Mouse (Mus musculus) limb, embryonic 11.5 days (tissue): ENCODE measurements around the gene Stk32c. TPM values are rescaled to one million over a fixed set of nuclear protein-coding genes. Genes with fewer than 3 reads are reported as not detected.

ENCODE experiments used
- ATAC-seq: fragments of 200-750 bp; cut with Nextera tagmentation; 2 replicates; pipeline ENCODE4 v1.8.0; 2017; ENCODE audit warnings: low read depth; ENCODE audit not compliant: insufficient number of reproducible peaks, low FRiP score, low TSS enrichment
- DNase-seq: peaks from one replicate; pipeline ENCODE4 v3.0.0-alpha.2; 2015; ENCODE audit warnings: low spot score
- H3K27ac ChIP-seq: fragments of 300-500 bp; sonication (generic); replicated peaks from 2 replicates; pipeline ENCODE4 v1.5.1; 2014; ENCODE audit warnings: low read depth, mild to moderate bottlenecking, low read length
- H3K27me3 ChIP-seq: fragments of 300-500 bp; sonication (generic); 2 replicates; pipeline ENCODE4 v1.6.1; 2014; ENCODE audit warnings: mild to moderate bottlenecking, low read length, mixed read lengths; ENCODE audit not compliant: control insufficient read depth, insufficient read depth
- H3K36me3 ChIP-seq: fragments of 300-500 bp; sonication (generic); 2 replicates; pipeline ENCODE4 v1.6.1; 2014; ENCODE audit warnings: mild to moderate bottlenecking, low read length, moderate library complexity, mixed read lengths; ENCODE audit not compliant: control insufficient read depth, insufficient read depth
- H3K4me1 ChIP-seq: fragments of 300-500 bp; sonication (generic); 2 replicates; pipeline ENCODE4 v1.6.1; 2014; ENCODE audit warnings: low read length, mixed read lengths; ENCODE audit not compliant: control insufficient read depth, insufficient read depth
- H3K4me2 ChIP-seq: fragments of 300-500 bp; sonication (generic); 2 replicates; pipeline ENCODE4 v1.6.1; 2014; ENCODE audit warnings: low read depth, mild to moderate bottlenecking, moderate library complexity; ENCODE audit not compliant: severe bottlenecking
- H3K4me3 ChIP-seq: fragments of 300-500 bp; sonication (generic); 2 replicates; pipeline ENCODE4 v1.5.1; 2014; ENCODE audit warnings: low read depth, low read length
- H3K9ac ChIP-seq: fragments of 300-500 bp; sonication (generic); 2 replicates; pipeline ENCODE4 v1.6.1; 2014; ENCODE audit warnings: mild to moderate bottlenecking, low read length
- H3K9me3 ChIP-seq: fragments of 300-500 bp; sonication (generic); 2 replicates; pipeline ENCODE4 v1.6.1; 2016; ENCODE audit warnings: low read length; ENCODE audit not compliant: control insufficient read depth
- WGBS: fragments of 180-500 bp; shearing (Covaris S2); extraction: QIAGEN DNeasy Blood & Tissue Kit; methylation state at CpG from one replicate; pipeline ENCODE4 v1.1.7; 2014; 5-methylcytosine and 5-hydroxymethylcytosine counted together
- polyA plus RNA-seq: library from polyadenylated mRNA; unstranded; fragments of >200 nt; fragmentation: Nextera tagmentation; extraction: Ambion mirVana; gene quantifications from 2 replicates; pipeline ENCODE4 v1.2.1, GENCODE M21; 2014

The Stk32c gene
- polyA plus RNA-seq, 1 experiment from 2014 or later = 0.17 TPM

DNA sequence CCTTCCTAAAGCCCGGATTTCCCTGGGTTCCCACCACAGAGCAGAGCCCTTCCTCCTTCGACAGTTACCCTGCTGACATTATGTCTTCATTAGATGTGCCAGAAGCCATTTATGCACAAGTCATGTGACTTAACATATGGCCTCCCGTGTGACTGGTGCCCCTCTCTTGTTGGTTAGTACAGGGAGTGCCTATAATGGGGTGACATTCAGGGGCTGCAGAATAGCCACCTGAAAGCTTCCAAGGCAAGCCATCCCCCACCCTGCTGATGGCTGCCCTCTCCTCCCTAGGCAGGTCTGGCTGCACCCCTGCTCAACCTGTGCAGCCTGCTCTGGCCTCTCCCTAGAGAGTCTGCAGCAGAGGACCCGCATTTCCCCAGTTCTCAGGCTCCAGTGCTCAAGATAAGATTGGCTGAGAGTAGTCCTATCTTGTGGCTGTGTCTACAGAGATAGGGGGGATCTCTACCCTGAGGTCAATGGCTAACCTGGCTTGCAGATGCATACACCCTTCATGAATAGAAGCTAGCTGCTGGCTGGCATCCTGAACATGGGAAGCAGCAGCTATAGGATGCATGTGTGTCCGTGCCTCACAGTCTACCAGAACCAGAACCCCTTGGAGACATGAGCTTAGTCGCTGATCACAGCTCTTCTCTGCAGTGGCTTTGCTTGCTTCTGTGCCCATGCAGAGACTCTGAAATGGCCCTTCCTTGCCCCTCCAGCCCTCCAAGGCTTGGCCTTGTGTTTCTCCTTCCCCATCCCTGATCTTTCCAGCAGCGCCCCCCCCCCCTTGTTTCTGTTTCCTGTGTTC lies 36.5 kb upstream of the Stk32c start:
- Histone ChIP-seq H3K27me3 (peaks cover 14% of the 10 kb centered on the region), H3K36me3 (no peaks in the 10 kb centered on the region), H3K4me2 (peak overlapping the region; percentile 97), H3K4me1 (peaks cover 21% of the 10 kb centered on the region), H3K27ac (no peak overlapping the region), H3K4me3 (no peak overlapping the region), H3K9me3 (no peaks in the 10 kb centered on the region), H3K9ac (no peak overlapping the region)
- WGBS = 41% methylated on average over 7 of the region's 7 CpGs
- DNase-seq = peak; percentile 35
- no peak for ATAC-seq

DNA sequence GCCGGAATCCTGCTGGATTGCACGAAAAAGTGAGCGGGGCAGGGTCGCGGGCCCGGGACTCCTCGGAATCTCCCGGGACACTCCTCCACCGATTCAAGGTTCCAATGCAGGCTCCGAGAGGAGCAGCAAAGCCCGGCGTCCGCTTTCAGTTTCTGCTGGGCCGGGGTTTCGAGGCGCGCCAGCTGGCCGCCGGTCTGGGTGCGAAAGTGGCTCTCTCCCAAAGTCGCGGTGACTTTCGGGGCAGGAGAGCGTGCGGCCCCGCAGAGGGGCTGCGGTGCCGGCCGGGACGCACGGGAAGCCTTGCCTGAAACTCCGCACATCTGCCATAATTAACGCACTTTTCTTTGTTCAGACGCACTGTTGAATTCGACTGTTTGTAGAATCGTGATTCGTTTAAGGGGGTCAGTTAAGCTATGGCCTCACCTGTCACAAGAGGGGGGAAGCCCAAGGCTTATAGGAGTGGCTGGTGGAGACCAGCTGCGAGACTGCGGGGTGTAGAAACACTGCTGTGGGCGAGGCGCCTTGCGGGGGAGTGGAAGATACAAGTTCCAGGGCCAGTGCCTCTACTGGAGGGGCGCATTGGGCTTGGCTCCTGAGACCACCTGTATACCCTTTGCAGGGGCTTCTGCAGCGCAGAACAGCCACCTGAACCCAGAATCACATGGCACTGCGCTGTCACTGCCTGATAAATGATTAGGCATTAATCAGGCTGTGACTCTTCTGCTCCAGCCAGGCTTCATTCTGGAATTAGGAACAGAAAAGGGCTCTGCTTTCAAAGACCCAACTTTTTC lies 35.7 kb upstream of the Stk32c start:
- H3K4me2 ChIP-seq = peak overlapping the region; percentile 97
- peak overlapping the region; percentile 82 for H3K9ac ChIP-seq
- H3K27ac ChIP-seq = no peak overlapping the region; the same call in 1 of the 2 replicates
- no peaks in the 10 kb centered on the region for H3K36me3 ChIP-seq
- ATAC-seq = no peak; the same call in 1 of the 2 replicates
- H3K27me3 ChIP-seq = peaks cover 14% of the 10 kb centered on the region
- H3K9me3 ChIP-seq = no peaks in the 10 kb centered on the region
- WGBS = 2% methylated on average over 45 of the region's 45 CpGs
- peak; percentile 52 for DNase-seq
- H3K4me3 ChIP-seq = peak overlapping the region; percentile 52
- H3K4me1 ChIP-seq = peaks cover 21% of the 10 kb centered on the region

DNA sequence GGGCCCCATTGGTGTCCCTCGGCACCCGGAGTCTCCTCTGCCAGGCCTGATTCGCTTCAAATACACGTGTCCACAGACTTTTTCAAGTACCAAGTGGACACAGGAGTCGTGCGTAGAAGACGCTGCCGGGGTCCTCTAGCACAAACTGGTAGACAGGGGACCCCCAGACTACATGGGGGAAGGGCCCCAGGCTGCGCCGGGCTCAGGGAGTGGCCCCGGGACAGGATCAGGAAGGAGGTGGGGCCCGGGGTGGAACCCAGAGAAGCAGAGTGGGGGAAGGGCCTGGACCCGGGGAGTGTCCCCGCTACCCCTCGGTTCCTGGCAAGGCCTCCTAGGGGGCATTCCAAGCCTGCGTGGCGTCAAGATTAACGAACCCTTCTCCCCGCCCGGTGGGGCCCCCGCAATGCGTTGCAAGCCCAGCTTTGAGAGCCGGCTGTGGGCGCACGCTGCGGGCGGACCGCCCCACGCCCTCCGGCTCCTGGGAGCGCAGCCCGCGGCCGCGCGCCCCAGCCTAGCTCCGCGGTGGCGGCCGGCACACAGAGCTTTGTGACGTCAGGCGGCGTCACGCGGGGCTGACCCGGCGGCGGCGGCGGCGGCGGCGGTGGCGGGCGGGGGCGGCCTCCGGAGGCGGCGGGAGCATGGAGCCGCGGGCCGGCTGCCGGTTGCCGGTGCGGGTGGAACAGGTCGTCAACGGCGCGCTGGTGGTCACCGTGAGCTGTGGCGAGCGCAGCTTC lies 34.9 kb upstream of the Stk32c start, which contains the start of gene Pwwp2b:
Pwwp2b (plus strand) TSS at position 602 of the 734 bp plus-strand sequence.
- Histone ChIP-seq H3K9ac (peak within 1 kb of the TSS; percentile 82), H3K4me3 (peak within 1 kb of the TSS; percentile 52), H3K27ac (peak within 1 kb of the TSS; percentile 47; the same call in 1 of the 2 replicates), H3K36me3 (no peaks in the 10 kb centered on the region), H3K27me3 (peaks cover 14% of the 10 kb centered on the region), H3K4me1 (peaks cover 21% of the 10 kb centered on the region), H3K9me3 (no peaks in the 10 kb centered on the region), H3K4me2 (peak within 1 kb of the TSS; percentile 97)
- WGBS = under 1% methylated on average over 41 of the region's 72 CpGs
- peak; percentile 81 for DNase-seq
- ATAC-seq = peak; percentile 81

DNA sequence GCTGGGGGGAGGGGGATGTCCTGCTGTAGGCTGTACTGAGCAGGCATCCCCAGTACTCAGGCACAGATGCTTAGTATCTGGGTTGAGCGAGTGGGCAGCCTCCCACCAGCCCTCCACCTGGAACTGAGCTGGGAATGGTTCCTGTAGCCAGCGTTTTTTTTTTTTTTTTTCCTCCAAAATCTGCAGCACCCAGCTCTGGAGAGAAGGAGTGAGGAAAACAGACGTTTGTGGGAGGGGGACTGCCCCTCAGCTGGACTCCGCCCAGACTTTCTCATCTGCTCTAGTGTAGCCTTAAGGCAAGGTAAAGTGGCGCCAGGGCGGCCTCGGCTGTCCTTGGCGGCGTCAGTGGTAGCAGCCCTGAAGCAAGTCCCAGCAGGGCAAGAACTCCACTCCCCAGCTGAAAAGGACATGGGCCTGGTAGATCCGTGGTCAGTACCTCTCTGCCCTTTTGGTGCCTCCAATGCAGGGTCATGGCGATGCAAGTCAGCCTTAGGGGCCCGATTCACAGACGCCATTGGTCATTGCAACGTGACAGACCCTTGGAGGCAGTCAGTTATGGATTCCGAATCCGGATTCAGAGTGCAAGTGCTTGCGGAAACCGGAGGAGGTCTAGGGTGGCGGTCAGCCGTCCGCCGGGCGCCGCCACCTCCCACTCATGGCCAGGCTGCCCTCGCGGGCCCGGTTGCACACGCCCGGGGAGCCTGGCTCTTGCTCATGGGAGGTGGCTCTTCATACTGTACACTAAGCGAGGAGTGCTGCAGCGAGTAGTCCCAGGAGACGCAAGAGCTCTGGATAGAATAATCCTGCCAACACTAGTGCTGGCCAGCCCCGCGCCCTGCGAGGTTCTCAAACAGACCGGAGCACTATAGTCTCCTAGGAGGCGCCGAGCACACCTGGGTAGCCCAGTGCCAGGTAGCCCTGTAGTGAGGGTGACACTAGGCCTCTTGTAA lies 34.1 kb upstream of the Stk32c start:
- H3K4me2 ChIP-seq = peak overlapping the region; percentile 97
- 2% methylated on average over 38 of the region's 38 CpGs for WGBS
- ATAC-seq (peak; percentile 17), DNase-seq (peak; percentile 70)
- peak overlapping the region; percentile 82 for H3K9ac ChIP-seq
- H3K27me3 ChIP-seq = peaks cover 14% of the 10 kb centered on the region
- no peak overlapping the region for H3K27ac ChIP-seq
- peak overlapping the region; percentile 52 for H3K4me3 ChIP-seq
- no peaks in the 10 kb centered on the region for H3K36me3 ChIP-seq
- peaks cover 21% of the 10 kb centered on the region for H3K4me1 ChIP-seq
- no peaks in the 10 kb centered on the region for H3K9me3 ChIP-seq

DNA sequence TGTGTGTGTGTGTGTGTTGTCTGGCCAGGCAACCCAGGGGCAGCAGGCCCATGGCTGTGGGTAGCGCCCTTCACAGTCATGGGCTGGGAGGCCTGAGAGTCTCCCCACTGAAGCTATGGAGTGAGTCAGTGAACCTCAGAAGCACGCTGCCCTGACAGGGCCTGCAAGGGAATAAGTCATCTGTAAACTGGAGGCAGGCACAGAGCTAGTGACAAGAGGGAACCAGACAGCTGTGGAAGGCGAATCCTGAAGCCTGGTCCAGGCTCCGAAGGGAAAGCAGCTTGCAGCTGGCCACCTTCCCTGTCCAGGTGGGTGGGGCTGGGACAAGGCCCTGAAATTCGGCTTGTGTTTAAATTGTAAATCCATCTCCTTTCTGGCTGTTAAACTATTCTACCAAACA lies 33.0 kb upstream of the Stk32c start:
- H3K4me3 ChIP-seq = no peak overlapping the region
- H3K27ac ChIP-seq = no peak overlapping the region
- peaks cover 14% of the 10 kb centered on the region for H3K27me3 ChIP-seq
- H3K4me2 ChIP-seq = no peak overlapping the region
- WGBS = 65% methylated on average over 5 of the region's 5 CpGs
- DNase-seq (no peak), ATAC-seq (no peak)
- H3K9me3 ChIP-seq = no peaks in the 10 kb centered on the region
- peaks cover 17% of the 10 kb centered on the region for H3K4me1 ChIP-seq
- H3K36me3 ChIP-seq = no peaks in the 10 kb centered on the region
- H3K9ac ChIP-seq = no peak overlapping the region

DNA sequence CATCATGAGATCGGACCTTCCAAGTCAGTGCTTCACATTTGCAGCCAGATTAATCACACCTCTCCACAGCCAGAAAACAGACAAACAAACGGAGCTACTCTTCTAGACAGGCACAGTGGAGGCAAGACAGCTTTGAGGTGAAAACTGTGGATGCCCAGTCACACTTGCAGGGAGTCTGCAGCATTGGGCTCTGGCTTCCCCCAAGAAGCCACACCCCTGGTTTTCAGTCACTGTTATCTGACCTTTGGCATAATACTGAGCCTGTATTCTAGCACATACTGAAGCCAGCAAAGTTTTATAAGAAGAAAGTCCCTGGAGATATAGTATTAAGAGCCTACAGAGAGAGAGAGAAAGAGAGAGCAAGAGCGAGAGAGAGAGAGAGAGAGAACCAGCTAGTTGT lies 26.3 kb upstream of the Stk32c start:
- Histone ChIP-seq H3K9ac (no peak overlapping the region), H3K27me3 (no peaks in the 10 kb centered on the region), H3K4me3 (no peak overlapping the region), H3K36me3 (no peaks in the 10 kb centered on the region), H3K4me1 (peaks cover 6% of the 10 kb centered on the region), H3K4me2 (no peak overlapping the region), H3K27ac (no peak overlapping the region), H3K9me3 (no peaks in the 10 kb centered on the region)
- 73% methylated on average over 3 of the region's 3 CpGs for WGBS
- no peak for ATAC-seq
- DNase-seq = no peak

DNA sequence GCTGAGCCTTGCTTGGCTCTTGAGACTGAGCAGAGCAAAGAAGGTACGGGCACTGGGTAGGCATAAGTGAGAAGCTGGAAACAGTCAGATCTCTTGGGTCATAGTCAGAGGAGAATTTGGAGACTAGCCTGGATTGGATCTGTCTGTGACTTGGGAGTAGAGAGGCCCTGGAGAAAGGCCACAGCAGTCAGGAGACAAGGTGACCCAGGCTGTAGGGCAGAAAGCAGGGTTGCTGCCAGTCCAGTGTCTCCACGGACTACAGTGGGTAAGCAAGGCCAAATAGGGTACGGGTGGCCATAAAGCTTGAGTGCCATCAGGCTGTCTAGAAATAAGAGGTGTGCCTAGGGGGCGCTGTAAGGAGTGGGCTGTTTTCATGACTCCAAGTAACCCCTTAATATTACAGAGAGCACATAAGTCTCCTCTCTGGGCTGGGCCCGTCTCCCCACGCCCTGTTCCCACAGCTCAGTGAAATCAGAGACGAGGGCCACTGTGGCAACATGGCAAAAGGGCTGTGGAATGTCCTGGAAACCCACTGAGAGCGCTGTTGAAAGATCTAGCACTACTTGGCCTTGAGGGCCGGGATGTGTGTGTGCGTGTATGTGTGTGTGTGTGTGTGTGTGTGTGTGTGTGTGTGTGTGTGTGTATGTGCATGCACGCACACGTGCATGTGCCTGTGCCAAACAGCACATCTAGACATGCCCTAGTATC lies 22.7 kb upstream of the Stk32c start:
- H3K9me3 ChIP-seq = no peaks in the 10 kb centered on the region
- no peaks in the 10 kb centered on the region for H3K36me3 ChIP-seq
- no peaks in the 10 kb centered on the region for H3K27me3 ChIP-seq
- H3K4me2 ChIP-seq = no peak overlapping the region
- DNase-seq = peak; percentile 27
- WGBS = 85% methylated on average over 12 of the region's 12 CpGs
- H3K27ac ChIP-seq = no peak overlapping the region
- no peak overlapping the region for H3K9ac ChIP-seq
- H3K4me3 ChIP-seq = no peak overlapping the region
- no peak for ATAC-seq
- peaks cover 12% of the 10 kb centered on the region for H3K4me1 ChIP-seq
